Mouse (Mus musculus) forebrain, embryonic 13.5 days (tissue): ENCODE measurements around the gene Cyth1. TPM values are rescaled to one million over a fixed set of nuclear protein-coding genes. Genes with fewer than 3 reads are reported as not detected.

ENCODE experiments used
- ATAC-seq: fragments of 200-750 bp; cut with Nextera tagmentation; 2 replicates; pipeline ENCODE4 v1.8.0; 2017
- H3K27ac ChIP-seq: fragments of 300-500 bp; sonication (generic); 2 replicates; pipeline ENCODE4 v1.5.1; 2015; ENCODE audit warnings: inconsistent platforms, mild to moderate bottlenecking, moderate library complexity
- H3K27me3 ChIP-seq: fragments of 300-500 bp; sonication (generic); 2 replicates; pipeline ENCODE4 v1.6.1; 2015; ENCODE audit warnings: mild to moderate bottlenecking, inconsistent platforms
- H3K36me3 ChIP-seq: fragments of 300-500 bp; sonication (generic); 2 replicates; pipeline ENCODE4 v1.6.1; 2015; ENCODE audit warnings: mild to moderate bottlenecking, inconsistent platforms; ENCODE audit not compliant: poor library complexity, severe bottlenecking
- H3K4me1 ChIP-seq: fragments of 300-500 bp; sonication (generic); 2 replicates; pipeline ENCODE4 v1.6.1; 2015; ENCODE audit warnings: inconsistent platforms
- H3K4me2 ChIP-seq: fragments of 300-500 bp; sonication (generic); 2 replicates; pipeline ENCODE4 v1.6.1; 2015; ENCODE audit warnings: inconsistent platforms, mild to moderate bottlenecking, moderate library complexity
- H3K4me3 ChIP-seq: fragments of 300-500 bp; sonication (generic); 2 replicates; pipeline ENCODE4 v1.5.1; 2015; ENCODE audit warnings: mild to moderate bottlenecking, inconsistent platforms
- H3K9ac ChIP-seq: fragments of 300-500 bp; sonication (generic); 2 replicates; pipeline ENCODE4 v1.6.1; 2015; ENCODE audit warnings: mild to moderate bottlenecking, inconsistent platforms
- H3K9me3 ChIP-seq: fragments of 300-500 bp; sonication (generic); replicated peaks from 2 replicates; pipeline ENCODE4 v1.6.1; 2016; ENCODE audit warnings: inconsistent platforms
- WGBS: fragments of 180-500 bp; shearing (Covaris S2); methylation state at CpG from one replicate; pipeline ENCODE4 v1.1.7; 2015; 5-methylcytosine and 5-hydroxymethylcytosine counted together
- polyA plus RNA-seq: library from polyadenylated mRNA; unstranded; fragments of >200 nt; fragmentation: Nextera tagmentation; extraction: Ambion mirVana; gene quantifications from 2 replicates; pipeline ENCODE4 v1.2.1, GENCODE M21; 2015

Cyth1 gene
- polyA plus RNA-seq, 1 experiment from 2014 or later, result 22.7 TPM

DNA sequence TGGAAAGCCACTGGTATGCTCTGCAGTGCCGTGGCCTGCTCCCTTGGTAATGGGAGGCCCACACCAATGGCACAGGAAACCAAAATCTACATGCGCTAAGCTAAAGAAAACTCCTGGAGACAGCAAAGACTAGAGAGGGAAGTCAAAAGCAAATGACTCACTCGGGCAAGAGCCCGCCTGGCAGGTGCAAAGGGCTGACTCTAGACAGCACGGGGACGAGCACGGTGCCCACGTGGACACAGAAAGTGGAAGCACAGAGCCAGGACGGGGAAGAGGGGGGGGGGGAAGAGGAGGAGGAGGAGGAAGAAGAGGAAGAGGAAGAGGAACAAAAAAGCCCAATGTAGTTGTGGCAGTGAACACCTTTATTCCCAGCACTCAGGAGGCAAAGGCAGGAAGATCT is 26.7 kb upstream of the Cyth1 start:
- H3K4me2 ChIP-seq, result no peak overlapping the region
- 96% methylated on average over 9 of the region's 9 CpGs for WGBS
- ATAC-seq, result no peak
- no peak overlapping the region for H3K9ac ChIP-seq
- H3K4me3 ChIP-seq, result no peak overlapping the region
- H3K27me3 ChIP-seq, result no peaks in the 10 kb centered on the region
- H3K9me3 ChIP-seq, result no peaks in the 10 kb centered on the region
- H3K27ac ChIP-seq, result no peak overlapping the region
- peaks cover 98% of the 10 kb centered on the region for H3K36me3 ChIP-seq
- no peaks in the 10 kb centered on the region for H3K4me1 ChIP-seq

DNA sequence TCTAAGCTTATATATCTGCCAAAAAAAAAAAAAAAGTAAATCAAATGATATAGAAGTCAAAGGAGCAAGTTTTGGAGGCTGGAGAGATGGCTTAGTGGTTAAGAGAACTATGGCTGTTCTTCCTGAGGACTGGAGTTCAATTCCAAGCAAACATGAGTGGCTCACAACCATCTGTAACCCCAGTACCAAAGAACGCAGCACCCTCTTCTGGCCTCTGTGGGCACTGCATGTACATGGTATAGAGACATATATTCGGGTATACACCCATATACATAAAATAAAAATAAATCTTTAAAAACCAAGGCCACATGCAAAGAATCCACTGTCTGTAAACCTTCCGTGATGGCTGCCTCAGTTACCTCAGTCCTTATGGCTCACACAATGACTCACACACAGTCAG is 21.4 kb upstream of the Cyth1 start:
- Histone ChIP-seq H3K9ac (no peak overlapping the region), H3K27ac (no peak overlapping the region), H3K27me3 (no peaks in the 10 kb centered on the region), H3K9me3 (no peaks in the 10 kb centered on the region), H3K4me1 (no peaks in the 10 kb centered on the region), H3K36me3 (peaks cover 96% of the 10 kb centered on the region), H3K4me3 (no peak overlapping the region), H3K4me2 (no peak overlapping the region)
- ATAC-seq, result no peak
- 95% methylated on average over 3 of the region's 3 CpGs for WGBS

DNA sequence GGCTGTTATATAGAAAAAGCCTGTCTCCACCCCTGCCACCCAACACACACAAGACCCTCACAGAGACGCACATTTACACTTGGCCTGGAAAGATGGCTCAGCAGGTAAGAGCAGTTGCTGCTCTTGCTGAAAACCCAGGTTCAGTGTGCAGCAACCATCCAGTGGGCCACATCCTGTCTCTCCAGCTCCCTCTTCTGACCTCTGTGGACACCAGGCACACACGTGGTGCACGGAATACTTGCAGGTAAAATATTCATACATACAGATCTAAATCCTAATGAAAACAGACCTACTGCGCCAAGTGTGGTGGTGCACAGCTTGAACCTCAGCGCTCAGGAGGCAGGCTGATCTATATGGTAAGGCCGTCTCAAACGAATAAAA is 18.3 kb upstream of the Cyth1 start:
- peaks cover 96% of the 10 kb centered on the region for H3K36me3 ChIP-seq
- H3K4me3 ChIP-seq, result no peak overlapping the region
- H3K27me3 ChIP-seq, result no peaks in the 10 kb centered on the region
- WGBS, result 95% methylated on average over 7 of the region's 7 CpGs
- no peaks in the 10 kb centered on the region for H3K9me3 ChIP-seq
- no peak overlapping the region for H3K27ac ChIP-seq
- H3K4me2 ChIP-seq, result no peak overlapping the region
- no peak overlapping the region for H3K9ac ChIP-seq
- no peaks in the 10 kb centered on the region for H3K4me1 ChIP-seq
- no peak for ATAC-seq

DNA sequence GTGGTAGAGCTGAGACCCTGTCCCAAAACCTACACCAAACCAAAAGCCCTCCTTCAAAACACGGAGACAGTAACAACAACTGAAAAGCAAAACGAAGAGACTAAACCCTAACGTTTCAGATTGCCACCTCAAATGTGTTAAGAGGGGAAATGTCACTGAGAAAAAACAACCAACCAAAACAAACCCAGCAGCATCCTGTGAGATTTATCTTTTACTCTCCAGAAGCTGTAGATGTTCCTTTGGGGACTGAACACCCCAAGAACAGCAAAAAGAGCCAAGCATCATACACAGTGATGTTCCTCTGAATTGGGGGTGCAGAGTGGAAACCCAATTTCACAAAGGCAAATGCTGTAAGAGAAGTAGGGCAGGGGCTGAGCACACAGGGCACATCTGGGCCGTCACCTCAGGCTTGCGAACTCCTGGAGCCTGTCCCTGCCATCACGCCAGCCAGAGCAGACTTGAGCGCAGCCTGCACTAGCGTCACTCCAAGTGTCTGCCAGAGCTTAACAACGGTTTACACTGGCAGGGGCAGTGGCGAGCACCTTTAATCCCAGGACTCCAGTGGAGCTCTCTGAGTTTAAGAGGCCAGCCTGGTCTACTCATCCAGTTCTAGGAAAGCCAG is 17.8 kb upstream of the Cyth1 start:
- no peak overlapping the region for H3K9ac ChIP-seq
- no peaks in the 10 kb centered on the region for H3K27me3 ChIP-seq
- H3K9me3 ChIP-seq, result no peaks in the 10 kb centered on the region
- no peak overlapping the region for H3K27ac ChIP-seq
- H3K4me2 ChIP-seq, result no peak overlapping the region
- ATAC-seq, result no peak
- H3K36me3 ChIP-seq, result peaks cover 96% of the 10 kb centered on the region
- WGBS, result 90% methylated on average over 10 of the region's 10 CpGs
- no peaks in the 10 kb centered on the region for H3K4me1 ChIP-seq
- no peak overlapping the region for H3K4me3 ChIP-seq

DNA sequence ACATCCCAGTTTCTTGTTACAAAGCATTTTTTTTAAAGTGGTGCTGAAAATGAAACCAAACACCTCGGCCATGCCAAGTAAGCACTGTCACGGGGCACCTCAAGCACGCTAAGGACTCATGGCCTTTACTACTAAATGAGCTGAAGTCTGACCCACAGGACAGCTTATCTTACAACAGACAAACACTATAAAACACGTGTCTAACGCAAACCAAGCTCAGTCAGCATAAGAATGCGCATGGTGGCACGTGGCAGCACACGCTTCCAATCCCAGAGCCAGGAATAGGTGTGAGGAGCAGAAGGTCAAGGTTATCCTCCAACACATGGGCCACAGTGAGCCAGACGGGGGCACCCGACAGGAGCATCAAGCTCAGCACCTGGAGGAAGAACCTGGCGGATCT is 17.2 kb upstream of the Cyth1 start:
- no peak overlapping the region for H3K4me3 ChIP-seq
- H3K36me3 ChIP-seq, result peaks cover 98% of the 10 kb centered on the region
- H3K4me2 ChIP-seq, result no peak overlapping the region
- no peaks in the 10 kb centered on the region for H3K4me1 ChIP-seq
- H3K9me3 ChIP-seq, result no peaks in the 10 kb centered on the region
- no peak for ATAC-seq
- H3K27me3 ChIP-seq, result no peaks in the 10 kb centered on the region
- 93% methylated on average over 11 of the region's 11 CpGs for WGBS
- no peak overlapping the region for H3K9ac ChIP-seq
- H3K27ac ChIP-seq, result no peak overlapping the region

DNA sequence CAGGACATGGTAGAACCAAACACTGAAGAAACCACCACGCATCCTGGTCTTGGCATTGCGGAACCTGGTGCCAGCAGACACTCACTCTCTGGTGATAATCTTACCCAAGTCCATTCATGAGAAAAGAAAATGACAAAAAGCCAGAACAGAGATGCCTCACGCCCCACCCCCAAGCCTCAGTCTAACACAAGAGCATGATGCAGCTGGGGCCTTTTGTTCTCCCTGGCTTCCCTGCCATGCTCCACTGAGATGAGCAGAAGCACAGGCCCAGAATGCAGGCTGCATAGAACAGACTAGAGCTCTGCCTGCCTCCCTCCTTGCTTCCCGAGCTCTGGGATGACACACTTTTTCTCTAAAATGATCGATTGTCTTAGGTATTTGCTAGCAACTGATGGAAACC is 14.8 kb upstream of the Cyth1 start:
- Histone ChIP-seq H3K36me3 (peaks cover 100% of the 10 kb centered on the region), H3K9me3 (no peaks in the 10 kb centered on the region), H3K4me2 (no peak overlapping the region), H3K4me1 (no peaks in the 10 kb centered on the region), H3K27ac (peak overlapping the region; percentile 31; the same call in 1 of the 2 replicates), H3K4me3 (no peak overlapping the region), H3K27me3 (no peaks in the 10 kb centered on the region), H3K9ac (no peak overlapping the region)
- ATAC-seq, result no peak
- 91% methylated on average over 5 of the region's 5 CpGs for WGBS

DNA sequence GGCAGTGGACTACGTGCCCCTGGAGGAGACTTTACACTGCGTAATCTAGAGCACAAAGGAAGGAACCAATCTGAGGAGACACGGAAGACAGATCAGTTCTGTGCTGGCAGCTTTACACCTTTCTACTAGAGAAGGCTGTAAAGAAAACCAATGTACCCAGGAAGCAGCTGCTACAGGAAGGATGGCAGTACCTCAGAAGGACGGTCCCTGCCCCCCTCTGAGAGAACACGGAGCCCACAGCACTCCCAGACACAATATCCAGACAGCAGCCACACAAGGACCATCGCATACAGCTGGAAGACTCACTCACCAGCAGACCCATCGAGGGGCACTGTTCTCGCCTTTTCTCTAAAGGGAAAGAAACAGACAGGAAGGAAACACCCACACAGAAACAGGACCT is 11.7 kb upstream of the Cyth1 start:
- WGBS, result 89% methylated on average over 8 of the region's 8 CpGs
- peaks cover 91% of the 10 kb centered on the region for H3K36me3 ChIP-seq
- no peak overlapping the region for H3K4me2 ChIP-seq

DNA sequence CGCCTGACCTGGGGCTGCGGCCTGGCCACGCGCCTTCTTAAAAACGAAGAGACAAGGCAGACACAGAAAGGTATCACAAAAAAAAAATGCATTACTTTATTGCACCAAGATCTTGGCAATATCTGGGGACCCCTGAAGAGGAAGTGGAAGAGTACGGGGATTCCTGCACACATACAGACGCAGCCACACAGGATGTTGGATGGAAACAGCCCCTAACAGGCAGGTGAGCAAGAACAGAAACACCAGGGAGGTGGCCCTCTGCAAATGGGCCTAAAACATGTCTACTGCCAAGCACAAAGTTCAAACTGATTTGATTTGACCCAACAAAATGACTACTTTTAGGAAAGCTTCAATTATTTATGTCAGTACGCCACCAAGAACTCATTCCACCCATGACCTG is 11.2 kb upstream of the Cyth1 start:
- Histone ChIP-seq H3K4me1 (peaks cover 6% of the 10 kb centered on the region), H3K27me3 (no peaks in the 10 kb centered on the region), H3K27ac (no peak overlapping the region), H3K36me3 (peaks cover 86% of the 10 kb centered on the region), H3K4me3 (no peak overlapping the region), H3K4me2 (no peak overlapping the region), H3K9me3 (no peaks in the 10 kb centered on the region), H3K9ac (no peak overlapping the region)
- 97% methylated on average over 8 of the region's 8 CpGs for WGBS
- no peak for ATAC-seq

More for the DNA sequence above, 11.7 kb upstream of the Cyth1 start:
- no peak overlapping the region for H3K4me3 ChIP-seq
- H3K9ac ChIP-seq, result no peak overlapping the region
- H3K4me1 ChIP-seq, result peaks cover under 1% of the 10 kb centered on the region; the same call in 1 of the 2 replicates
- H3K9me3 ChIP-seq, result no peaks in the 10 kb centered on the region
- ATAC-seq, result no peak
- H3K27me3 ChIP-seq, result no peaks in the 10 kb centered on the region
- no peak overlapping the region for H3K27ac ChIP-seq

DNA sequence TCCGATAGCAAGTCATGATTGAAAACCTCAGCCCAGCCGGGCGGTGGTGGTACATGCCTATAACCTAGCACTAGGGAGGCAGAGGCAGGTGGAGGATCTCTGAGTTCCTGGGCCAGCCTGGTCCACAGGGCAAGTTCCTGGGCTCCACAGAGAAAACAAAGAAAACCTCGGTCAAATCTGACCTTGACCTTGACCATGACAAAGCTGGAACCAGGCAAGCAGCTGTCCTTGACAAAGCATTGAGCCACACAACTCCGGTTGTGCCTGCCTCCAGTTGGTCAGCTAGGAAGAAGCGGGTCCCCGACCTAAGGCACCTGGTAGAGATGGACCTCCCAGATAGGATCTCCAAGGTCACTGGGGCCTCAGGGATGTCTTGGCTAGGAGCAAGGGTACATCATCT is 8.0 kb upstream of the Cyth1 start:
- H3K36me3 ChIP-seq, result peaks cover 54% of the 10 kb centered on the region

DNA sequence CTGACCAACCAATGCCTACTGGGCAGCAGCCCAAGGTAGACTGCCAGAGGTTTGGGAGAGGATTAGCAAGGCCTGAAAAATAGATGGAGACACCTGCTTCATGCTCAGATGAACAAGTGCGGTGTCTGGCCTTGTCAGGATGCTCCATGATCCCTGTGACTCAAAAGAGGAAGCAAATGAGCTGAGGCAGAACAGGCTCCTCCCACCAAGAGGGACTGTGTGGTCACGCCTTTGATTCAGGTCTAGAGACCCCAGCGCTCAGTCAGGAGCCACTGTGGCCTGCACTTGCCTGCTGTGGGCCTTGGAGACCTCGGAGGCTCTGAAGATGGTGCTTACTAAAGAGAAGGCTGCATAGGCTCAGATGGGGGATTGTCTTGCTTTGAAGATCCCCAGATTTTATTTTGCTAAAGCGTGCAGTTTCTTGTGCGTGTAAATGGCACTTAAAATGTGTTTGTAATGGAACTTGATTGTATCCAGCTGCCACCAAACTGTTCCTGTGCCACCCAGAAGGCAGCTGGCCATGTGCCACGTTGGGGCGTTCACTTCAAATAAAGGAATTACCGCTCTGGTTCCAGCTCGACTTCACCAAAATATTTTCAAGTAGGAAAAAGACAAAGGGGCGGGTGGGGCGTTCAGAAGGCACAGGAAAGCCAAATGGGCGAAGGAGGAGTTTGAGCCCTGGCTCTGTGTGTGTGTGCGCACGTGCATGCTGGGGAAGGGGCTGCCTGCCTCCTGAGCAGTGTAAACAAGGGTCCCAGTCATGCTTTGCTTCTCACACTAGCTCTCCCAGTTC is 6.0 kb upstream of the Cyth1 start:
- Histone ChIP-seq H3K27me3 (no peaks in the 10 kb centered on the region), H3K36me3 (peaks cover 34% of the 10 kb centered on the region), H3K4me3 (no peak overlapping the region), H3K4me2 (peak overlapping the region; percentile 10; the same call in 1 of the 2 replicates), H3K9me3 (no peaks in the 10 kb centered on the region), H3K4me1 (peaks cover 20% of the 10 kb centered on the region), H3K27ac (peak overlapping the region; percentile 88), H3K9ac (no peak overlapping the region; the same call in 1 of the 2 replicates)
- ATAC-seq, result peak; percentile 89
- WGBS, result 32% methylated on average over 15 of the region's 15 CpGs

More for the DNA sequence above, 8.0 kb upstream of the Cyth1 start:
- 95% methylated on average over 7 of the region's 7 CpGs for WGBS
- Histone ChIP-seq H3K4me3 (no peak overlapping the region), H3K27ac (no peak overlapping the region), H3K9me3 (no peaks in the 10 kb centered on the region), H3K4me1 (peaks cover 18% of the 10 kb centered on the region), H3K27me3 (no peaks in the 10 kb centered on the region), H3K9ac (no peak overlapping the region), H3K4me2 (no peak overlapping the region)
- no peak for ATAC-seq

DNA sequence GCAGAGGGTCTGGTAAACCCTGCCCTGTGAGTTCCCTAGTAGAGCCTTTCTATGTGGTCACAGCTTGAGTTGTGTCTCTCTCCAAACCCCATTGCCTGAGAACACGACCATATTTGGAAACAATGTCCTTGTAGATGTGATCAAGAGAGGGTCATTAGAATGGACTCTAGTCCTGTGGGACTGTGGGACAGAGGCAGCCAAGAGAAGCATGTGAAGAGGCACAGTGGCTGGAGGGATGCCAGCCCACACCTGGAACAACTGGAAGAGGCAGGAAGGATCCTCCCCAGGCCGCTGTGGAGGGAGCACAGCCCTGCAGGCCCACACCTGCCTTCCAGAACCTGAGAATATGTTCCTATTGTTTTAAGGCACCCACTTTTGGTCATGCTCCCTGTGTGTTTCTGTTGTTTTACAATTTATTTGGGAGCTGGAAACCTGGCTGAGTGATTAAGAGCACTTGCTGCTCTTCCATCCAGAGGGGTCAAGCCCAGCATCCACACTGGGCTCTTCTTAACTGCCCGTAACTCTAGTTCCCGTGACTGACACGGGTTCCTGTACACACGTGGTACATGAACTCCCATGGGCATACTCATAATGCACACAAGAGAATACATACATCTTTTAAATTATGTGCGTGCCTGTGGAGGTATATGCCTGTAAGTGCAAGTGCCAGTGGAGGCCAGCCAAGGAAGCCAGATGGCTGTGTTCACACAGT is 5.2 kb upstream of the Cyth1 start:
- H3K4me1 ChIP-seq, result peaks cover 25% of the 10 kb centered on the region
- no peaks in the 10 kb centered on the region for H3K27me3 ChIP-seq
- no peak; the same call in 1 of the 2 replicates for ATAC-seq
- H3K27ac ChIP-seq, result peak overlapping the region; percentile 88
- H3K36me3 ChIP-seq, result peaks cover 26% of the 10 kb centered on the region
- no peak overlapping the region for H3K4me3 ChIP-seq
- 83% methylated on average over 7 of the region's 7 CpGs for WGBS
- no peak overlapping the region for H3K9ac ChIP-seq
- H3K9me3 ChIP-seq, result no peaks in the 10 kb centered on the region
- H3K4me2 ChIP-seq, result 0 out of 2 replicates have a peak overlapping the region, but pooled peaks have one; percentile 10

DNA sequence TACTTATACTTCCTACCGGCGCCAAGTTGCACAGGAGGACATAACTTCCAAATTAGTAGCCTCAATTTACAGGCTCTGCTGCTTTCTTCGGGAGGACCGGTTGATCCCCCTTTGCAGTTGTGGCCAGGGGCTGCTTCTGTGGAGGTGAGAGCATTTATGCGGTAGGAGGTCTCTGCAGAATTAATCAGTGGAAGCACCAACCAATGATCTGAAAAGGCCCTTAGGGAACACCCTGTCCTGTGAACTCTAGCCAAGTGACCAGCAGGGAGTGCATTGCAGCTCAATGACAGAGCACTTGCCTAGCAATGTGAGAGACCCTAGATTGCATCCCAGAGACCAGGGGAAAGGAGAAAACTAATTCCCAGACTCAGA is 606 bp upstream of the Cyth1 start:
- Histone ChIP-seq H3K36me3 (no peaks in the 10 kb centered on the region), H3K4me2 (peak overlapping the region; percentile 93), H3K4me1 (peaks cover 28% of the 10 kb centered on the region), H3K4me3 (peak overlapping the region; percentile 83), H3K9ac (0 out of 2 replicates have a peak overlapping the region, but pooled peaks have one; percentile 1), H3K27ac (peak overlapping the region; percentile 45), H3K27me3 (no peaks in the 10 kb centered on the region), H3K9me3 (no peaks in the 10 kb centered on the region)
- WGBS, result 3% methylated on average over 5 of the region's 5 CpGs
- ATAC-seq, result no peak; the same call in 1 of the 2 replicates
